Mouse (Mus musculus): ENCODE results near the gene Atp2a2. TPM values are rescaled to one million over a fixed set of nuclear protein-coding genes. Genes with fewer than 3 reads are reported as not detected.
"Not testable (repeated sequence)": the region's sequence is repeated elsewhere in the genome, so short reads cannot be mapped to it uniquely, and the experiment has no call there.

Gene Atp2a2
- polyA plus RNA-seq, 1 experiment from 2014 or later: 32.2 TPM

GRCm38 (mm10) chr5:122457054-122457453, 45.0 kb downstream of the Atp2a2 start:
- H3K4me3 ChIP-seq; H3K27me3 ChIP-seq; H3K27ac ChIP-seq; H3K9ac ChIP-seq; H3K4me1 ChIP-seq; H3K9me3 ChIP-seq (replicated peaks); ATAC-seq; H3K4me2 ChIP-seq: not testable (repeated sequence)
- H3K36me3 ChIP-seq (ENCODE audit: poor library complexity, severe bottlenecking): peaks cover 100% of the 10 kb centered on the region
- WGBS: 91% methylated on average over 9 of the region's 9 CpGs

GRCm38 (mm10) chr5:122455584-122455983, 46.4 kb downstream of the Atp2a2 start:
- no peaks in the 10 kb centered on the region for H3K9me3 ChIP-seq (replicated peaks)
- no peak overlapping the region for H3K9ac ChIP-seq
- H3K36me3 ChIP-seq (ENCODE audit: poor library complexity, severe bottlenecking): peaks cover 95% of the 10 kb centered on the region
- H3K4me3 ChIP-seq: no peak overlapping the region
- no peak for ATAC-seq
- no peak overlapping the region for H3K27ac ChIP-seq
- no peaks in the 10 kb centered on the region for H3K4me1 ChIP-seq
- no peaks in the 10 kb centered on the region for H3K27me3 ChIP-seq
- H3K4me2 ChIP-seq: no peak overlapping the region
- WGBS: 91% methylated on average over 3 of the region's 3 CpGs

- Histone ChIP-seq H3K9ac (no peak overlapping the region), H3K9me3 (replicated peaks) (no peaks in the 10 kb centered on the region), H3K4me2 (no peak overlapping the region), H3K4me1 (no peaks in the 10 kb centered on the region), H3K4me3 (no peak overlapping the region), H3K27me3 (no peaks in the 10 kb centered on the region), H3K36me3 (ENCODE audit: poor library complexity, severe bottlenecking) (peaks cover 88% of the 10 kb centered on the region), H3K27ac (no peak overlapping the region)
- WGBS: 88% methylated on average over 3 of the region's 3 CpGs
- no peak for ATAC-seq
Observed at GRCm38 (mm10) chr5:122454883-122455282, 47.1 kb downstream of the Atp2a2 start.

GRCm38 (mm10) chr5:122454442-122454841, 47.6 kb downstream of the Atp2a2 start:
- Histone ChIP-seq H3K36me3 (ENCODE audit: poor library complexity, severe bottlenecking) (peaks cover 84% of the 10 kb centered on the region), H3K27me3 (no peaks in the 10 kb centered on the region), H3K4me2 (no peak overlapping the region), H3K9me3 (replicated peaks) (no peaks in the 10 kb centered on the region), H3K4me1 (no peaks in the 10 kb centered on the region), H3K9ac (no peak overlapping the region), H3K4me3 (no peak overlapping the region), H3K27ac (no peak overlapping the region)
- 85% methylated on average over 4 of the region's 4 CpGs for WGBS
- ATAC-seq: no peak

GRCm38 (mm10) chr5:122453188-122453587, 48.8 kb downstream of the Atp2a2 start:
- H3K4me1 ChIP-seq: no peaks in the 10 kb centered on the region
- no peaks in the 10 kb centered on the region for H3K9me3 ChIP-seq (replicated peaks)
- H3K9ac ChIP-seq: no peak overlapping the region
- no peak overlapping the region for H3K4me3 ChIP-seq
- peaks cover 72% of the 10 kb centered on the region for H3K36me3 ChIP-seq (ENCODE audit: poor library complexity, severe bottlenecking)
- H3K4me2 ChIP-seq: no peak overlapping the region
- H3K27ac ChIP-seq: no peak overlapping the region
- H3K27me3 ChIP-seq: no peaks in the 10 kb centered on the region
- no peak for ATAC-seq
- WGBS: 83% methylated on average over 6 of the region's 6 CpGs

GRCm38 (mm10) chr5:122452194-122452593, 49.8 kb downstream of the Atp2a2 start:
- no peak for ATAC-seq
- 88% methylated on average over 7 of the region's 7 CpGs for WGBS
- H3K36me3 ChIP-seq (ENCODE audit: poor library complexity, severe bottlenecking): peaks cover 69% of the 10 kb centered on the region

GRCm38 (mm10) chr5:122451324-122451723, 50.7 kb downstream of the Atp2a2 start:
- Histone ChIP-seq H3K4me2 (no peak overlapping the region), H3K27me3 (no peaks in the 10 kb centered on the region), H3K4me1 (no peaks in the 10 kb centered on the region), H3K4me3 (no peak overlapping the region), H3K9ac (no peak overlapping the region), H3K27ac (no peak overlapping the region), H3K36me3 (ENCODE audit: poor library complexity, severe bottlenecking) (peaks cover 68% of the 10 kb centered on the region), H3K9me3 (replicated peaks) (no peaks in the 10 kb centered on the region)
- 96% methylated on average over 5 of the region's 5 CpGs for WGBS
- ATAC-seq: no peak

More at GRCm38 (mm10) chr5:122452194-122452593, 49.8 kb downstream of the Atp2a2 start:
- H3K4me1 ChIP-seq: no peaks in the 10 kb centered on the region
- no peak overlapping the region for H3K4me2 ChIP-seq
- no peak overlapping the region for H3K4me3 ChIP-seq
- no peak overlapping the region for H3K9ac ChIP-seq
- no peak overlapping the region for H3K27ac ChIP-seq
- H3K27me3 ChIP-seq: no peaks in the 10 kb centered on the region
- no peaks in the 10 kb centered on the region for H3K9me3 ChIP-seq (replicated peaks)

GRCm38 (mm10) chr5:122450913-122451317, 51.1 kb downstream of the Atp2a2 start:
- peaks cover 68% of the 10 kb centered on the region for H3K36me3 ChIP-seq (ENCODE audit: poor library complexity, severe bottlenecking)
- WGBS: 78% methylated on average over 5 of the region's 5 CpGs

GRCm38 (mm10) chr5:122449946-122450345, 52.1 kb downstream of the Atp2a2 start:
- Histone ChIP-seq H3K4me2 (no peak overlapping the region), H3K27ac (no peak overlapping the region), H3K27me3 (no peaks in the 10 kb centered on the region), H3K9ac (no peak overlapping the region), H3K4me1 (no peaks in the 10 kb centered on the region), H3K9me3 (replicated peaks) (no peaks in the 10 kb centered on the region), H3K36me3 (ENCODE audit: poor library complexity, severe bottlenecking) (peaks cover 68% of the 10 kb centered on the region), H3K4me3 (no peak overlapping the region)
- no peak for ATAC-seq
- WGBS: 31% methylated on average over 7 of the region's 7 CpGs

More at GRCm38 (mm10) chr5:122450913-122451317, 51.1 kb downstream of the Atp2a2 start:
- no peak overlapping the region for H3K4me2 ChIP-seq
- ATAC-seq: no peak
- H3K27me3 ChIP-seq: no peaks in the 10 kb centered on the region
- H3K9ac ChIP-seq: no peak overlapping the region
- no peak overlapping the region for H3K4me3 ChIP-seq
- no peaks in the 10 kb centered on the region for H3K4me1 ChIP-seq
- H3K9me3 ChIP-seq (replicated peaks): no peaks in the 10 kb centered on the region
- no peak overlapping the region for H3K27ac ChIP-seq

GRCm38 (mm10) chr5:122448869-122449268, 53.2 kb downstream of the Atp2a2 start:
- no peak for ATAC-seq
- Histone ChIP-seq H3K9ac (no peak overlapping the region), H3K9me3 (replicated peaks) (no peaks in the 10 kb centered on the region), H3K27me3 (no peaks in the 10 kb centered on the region), H3K4me1 (no peaks in the 10 kb centered on the region), H3K4me2 (no peak overlapping the region), H3K36me3 (ENCODE audit: poor library complexity, severe bottlenecking) (peaks cover 68% of the 10 kb centered on the region), H3K4me3 (no peak overlapping the region), H3K27ac (no peak overlapping the region)
- 87% methylated on average over 5 of the region's 5 CpGs for WGBS

GRCm38 (mm10) chr5:122447857-122448256, 54.2 kb downstream of the Atp2a2 start:
- Histone ChIP-seq H3K4me3 (no peak overlapping the region), H3K9me3 (replicated peaks) (no peaks in the 10 kb centered on the region), H3K36me3 (ENCODE audit: poor library complexity, severe bottlenecking) (peaks cover 68% of the 10 kb centered on the region), H3K9ac (no peak overlapping the region), H3K27ac (no peak overlapping the region), H3K4me2 (no peak overlapping the region), H3K27me3 (no peaks in the 10 kb centered on the region), H3K4me1 (no peaks in the 10 kb centered on the region)
- WGBS: 87% methylated on average over 8 of the region's 8 CpGs
- ATAC-seq: no peak

- no peak overlapping the region for H3K4me3 ChIP-seq
- no peak overlapping the region for H3K9ac ChIP-seq
- peaks cover 77% of the 10 kb centered on the region for H3K36me3 ChIP-seq (ENCODE audit: poor library complexity, severe bottlenecking)
- H3K27ac ChIP-seq: no peak overlapping the region
- H3K4me1 ChIP-seq: no peaks in the 10 kb centered on the region
- H3K27me3 ChIP-seq: no peaks in the 10 kb centered on the region
- no peaks in the 10 kb centered on the region for H3K9me3 ChIP-seq (replicated peaks)
- H3K4me2 ChIP-seq: no peak overlapping the region
- ATAC-seq: no peak
- WGBS: 93% methylated on average over 11 of the region's 11 CpGs
Observed at GRCm38 (mm10) chr5:122445051-122445610, 56.9 kb downstream of the Atp2a2 start.

- 95% methylated on average over 10 of the region's 10 CpGs for WGBS
- Histone ChIP-seq H3K27me3 (no peaks in the 10 kb centered on the region), H3K9me3 (replicated peaks) (no peaks in the 10 kb centered on the region), H3K27ac (no peak overlapping the region), H3K9ac (no peak overlapping the region), H3K4me2 (no peak overlapping the region), H3K4me1 (no peaks in the 10 kb centered on the region), H3K4me3 (no peak overlapping the region), H3K36me3 (ENCODE audit: poor library complexity, severe bottlenecking) (peaks cover 84% of the 10 kb centered on the region)
- ATAC-seq: no peak
Observed at GRCm38 (mm10) chr5:122444492-122444891, 57.5 kb downstream of the Atp2a2 start.
